Mouse (Mus musculus): Measurements from ENCODE around the gene Entpd6. TPM values are rescaled to one million over a fixed set of nuclear protein-coding genes. Genes with fewer than 3 reads are reported as not detected.
A peak's percentile ranks its signal among the peaks of the same experiment; 100 is the strongest.

Gene Entpd6
- polyA plus RNA-seq, 1 experiment from 2014 or later, result 30.5 TPM

DNA sequence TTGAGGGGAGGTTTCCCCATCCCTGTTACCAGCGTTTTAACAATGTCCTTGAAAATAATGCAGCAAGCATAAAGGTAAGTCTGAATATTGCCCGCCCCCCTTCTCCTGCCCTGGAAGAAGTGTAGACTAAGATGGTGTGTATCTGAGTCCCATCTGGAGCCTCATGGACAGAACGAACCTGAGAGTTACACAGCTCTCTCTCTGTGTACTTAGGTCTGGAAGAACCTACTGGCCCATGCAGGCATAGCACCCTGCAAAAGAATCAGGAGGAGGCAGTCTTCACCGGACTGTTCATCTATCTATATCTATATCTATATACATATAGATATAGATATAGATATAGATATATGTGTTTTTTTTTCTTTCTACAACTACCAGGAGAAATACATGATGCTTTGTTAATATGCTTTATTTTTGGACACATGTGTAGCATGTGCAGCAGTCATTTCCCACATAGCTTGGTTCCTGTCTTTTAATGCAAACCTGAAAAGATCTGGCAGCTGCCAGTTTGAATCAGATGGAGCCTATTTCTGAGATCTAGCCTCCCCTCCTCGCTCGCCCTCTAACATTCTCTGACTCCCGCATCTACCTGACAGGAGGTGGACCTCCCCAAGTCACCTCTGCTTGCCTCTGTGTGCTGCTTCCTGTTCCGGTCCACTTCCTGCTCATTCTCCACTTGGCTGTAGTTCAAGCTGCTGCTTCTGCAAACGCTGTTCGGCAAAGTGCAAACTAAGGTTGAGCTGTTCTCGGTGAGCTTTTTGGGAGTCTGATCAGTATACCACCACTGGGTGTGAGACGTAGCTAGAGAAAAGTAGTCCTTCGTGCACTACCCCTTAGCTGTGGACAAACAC is 1.5 kb downstream of the Entpd6 start:
- no peaks in the 10 kb centered on the region for H3K9me3 ChIP-seq (ENCODE audit: control insufficient read depth, low read length)
- H3K9ac ChIP-seq (ENCODE audit: low read length), result no peak overlapping the region
- ATAC-seq (replicated peaks; ENCODE audit: low FRiP score, low TSS enrichment, low read depth) (no peak), DNase-seq (ENCODE audit: low spot score) (no peak)
- no peaks in the 10 kb centered on the region for H3K27me3 ChIP-seq (replicated peaks; ENCODE audit: control insufficient read depth, insufficient read depth, low read length)
- no peak overlapping the region for H3K4me3 ChIP-seq (ENCODE audit: low read depth, low read length)
- no peak overlapping the region for H3K27ac ChIP-seq (ENCODE audit: low read depth)
- H3K36me3 ChIP-seq (ENCODE audit: control insufficient read depth, insufficient read depth, low read length), result peaks cover 10% of the 10 kb centered on the region; the same call in 1 of the 2 replicates
- 69% methylated on average over 13 of the region's 13 CpGs for WGBS
- H3K4me1 ChIP-seq (replicated peaks; ENCODE audit: control insufficient read depth, insufficient read depth, low read length), result peaks cover 12% of the 10 kb centered on the region
- peak overlapping the region; percentile 94 for H3K4me2 ChIP-seq (ENCODE audit: low read length)

DNA sequence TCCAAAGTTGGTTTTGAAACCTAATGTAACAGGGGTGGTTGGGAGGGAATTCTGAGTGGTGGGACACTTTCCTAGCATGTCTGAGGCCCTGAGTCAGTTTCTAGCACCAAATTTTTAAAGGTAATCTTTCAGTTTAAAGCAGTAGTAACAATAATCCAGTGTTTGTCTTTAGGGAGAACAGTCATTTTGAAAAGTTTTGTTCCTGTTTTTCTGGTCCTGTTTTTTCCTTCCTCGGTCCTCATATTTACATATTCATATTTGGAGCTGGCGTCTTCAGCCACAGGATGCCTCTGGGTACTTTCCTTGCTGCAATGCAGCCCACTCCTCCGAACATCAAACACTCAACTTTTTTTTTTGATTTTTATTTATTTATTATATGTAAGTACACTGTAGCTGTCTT is 6.2 kb downstream of the Entpd6 start:
- 87% methylated on average over 3 of the region's 3 CpGs for WGBS
- DNase-seq (ENCODE audit: low spot score), result no peak
- Histone ChIP-seq H3K9me3 (ENCODE audit: control insufficient read depth, low read length) (no peaks in the 10 kb centered on the region), H3K9ac (ENCODE audit: low read length) (no peak overlapping the region), H3K27me3 (replicated peaks; ENCODE audit: control insufficient read depth, insufficient read depth, low read length) (no peaks in the 10 kb centered on the region), H3K27ac (ENCODE audit: low read depth) (no peak overlapping the region), H3K4me3 (ENCODE audit: low read depth, low read length) (no peak overlapping the region), H3K4me1 (replicated peaks; ENCODE audit: control insufficient read depth, insufficient read depth, low read length) (peaks cover 5% of the 10 kb centered on the region), H3K4me2 (ENCODE audit: low read length) (no peak overlapping the region), H3K36me3 (ENCODE audit: control insufficient read depth, insufficient read depth, low read length) (peaks cover 42% of the 10 kb centered on the region)
- ATAC-seq (replicated peaks; ENCODE audit: low FRiP score, low TSS enrichment, low read depth), result no peak

DNA sequence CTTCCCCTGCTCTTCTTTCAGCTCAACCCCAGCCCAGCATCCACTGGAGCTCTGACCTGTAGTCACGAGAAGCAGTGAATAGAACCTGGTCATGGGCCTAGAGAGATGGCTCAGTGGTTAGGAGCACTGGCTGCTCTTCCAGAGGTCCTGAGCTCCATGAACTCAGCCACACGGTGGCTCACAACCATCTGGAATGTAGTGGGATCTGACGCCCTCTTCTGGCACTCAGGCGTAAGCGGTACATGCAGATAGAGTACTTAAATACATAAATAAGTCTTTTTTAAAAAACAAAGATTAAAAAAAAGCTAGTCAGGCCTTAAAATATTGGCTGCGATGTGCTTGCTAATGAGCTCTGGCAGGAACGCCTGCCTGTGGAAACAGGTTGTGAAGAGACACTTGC is 12.6 kb downstream of the Entpd6 start:
- no peaks in the 10 kb centered on the region for H3K9me3 ChIP-seq (ENCODE audit: control insufficient read depth, low read length)
- no peak overlapping the region for H3K4me2 ChIP-seq (ENCODE audit: low read length)
- H3K36me3 ChIP-seq (ENCODE audit: control insufficient read depth, insufficient read depth, low read length), result peaks cover 62% of the 10 kb centered on the region
- H3K9ac ChIP-seq (ENCODE audit: low read length), result no peak overlapping the region
- no peaks in the 10 kb centered on the region for H3K4me1 ChIP-seq (replicated peaks; ENCODE audit: control insufficient read depth, insufficient read depth, low read length)
- ATAC-seq (replicated peaks; ENCODE audit: low FRiP score, low TSS enrichment, low read depth) (no peak), DNase-seq (ENCODE audit: low spot score) (no peak)
- H3K4me3 ChIP-seq (ENCODE audit: low read depth, low read length), result no peak overlapping the region
- WGBS, result 86% methylated on average over 7 of the region's 7 CpGs
- H3K27ac ChIP-seq (ENCODE audit: low read depth), result no peak overlapping the region
- H3K27me3 ChIP-seq (replicated peaks; ENCODE audit: control insufficient read depth, insufficient read depth, low read length), result no peaks in the 10 kb centered on the region

DNA sequence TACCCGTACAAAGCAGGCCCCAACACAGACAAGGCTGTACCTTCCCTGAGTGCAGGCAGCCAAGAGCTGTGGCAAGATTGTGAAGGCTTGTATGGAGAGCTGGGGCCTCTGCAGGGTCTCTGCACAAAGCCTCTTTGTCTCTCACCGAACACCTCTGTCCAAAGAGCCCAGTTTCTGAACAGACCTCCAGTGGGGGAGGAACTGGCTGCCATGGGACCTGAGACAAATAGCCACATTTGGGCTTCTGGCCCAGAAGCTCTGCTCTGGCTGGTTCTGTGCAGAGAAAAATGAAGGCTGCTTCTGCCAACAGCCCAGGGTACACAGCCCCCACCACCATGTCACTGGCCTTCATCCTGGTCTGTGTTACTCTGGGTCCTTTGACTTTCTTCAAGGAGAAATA is 16.8 kb downstream of the Entpd6 start:
- Histone ChIP-seq H3K4me2 (ENCODE audit: low read length) (no peak overlapping the region), H3K36me3 (ENCODE audit: control insufficient read depth, insufficient read depth, low read length) (peaks cover 56% of the 10 kb centered on the region), H3K9me3 (ENCODE audit: control insufficient read depth, low read length) (no peaks in the 10 kb centered on the region), H3K27me3 (replicated peaks; ENCODE audit: control insufficient read depth, insufficient read depth, low read length) (no peaks in the 10 kb centered on the region), H3K4me1 (replicated peaks; ENCODE audit: control insufficient read depth, insufficient read depth, low read length) (peaks cover 4% of the 10 kb centered on the region; the same call in 1 of the 2 replicates), H3K27ac (ENCODE audit: low read depth) (no peak overlapping the region), H3K4me3 (ENCODE audit: low read depth, low read length) (no peak overlapping the region), H3K9ac (ENCODE audit: low read length) (no peak overlapping the region)
- WGBS, result 64% methylated on average over 2 of the region's 2 CpGs
- DNase-seq (ENCODE audit: low spot score) (no peak), ATAC-seq (replicated peaks; ENCODE audit: low FRiP score, low TSS enrichment, low read depth) (no peak)

DNA sequence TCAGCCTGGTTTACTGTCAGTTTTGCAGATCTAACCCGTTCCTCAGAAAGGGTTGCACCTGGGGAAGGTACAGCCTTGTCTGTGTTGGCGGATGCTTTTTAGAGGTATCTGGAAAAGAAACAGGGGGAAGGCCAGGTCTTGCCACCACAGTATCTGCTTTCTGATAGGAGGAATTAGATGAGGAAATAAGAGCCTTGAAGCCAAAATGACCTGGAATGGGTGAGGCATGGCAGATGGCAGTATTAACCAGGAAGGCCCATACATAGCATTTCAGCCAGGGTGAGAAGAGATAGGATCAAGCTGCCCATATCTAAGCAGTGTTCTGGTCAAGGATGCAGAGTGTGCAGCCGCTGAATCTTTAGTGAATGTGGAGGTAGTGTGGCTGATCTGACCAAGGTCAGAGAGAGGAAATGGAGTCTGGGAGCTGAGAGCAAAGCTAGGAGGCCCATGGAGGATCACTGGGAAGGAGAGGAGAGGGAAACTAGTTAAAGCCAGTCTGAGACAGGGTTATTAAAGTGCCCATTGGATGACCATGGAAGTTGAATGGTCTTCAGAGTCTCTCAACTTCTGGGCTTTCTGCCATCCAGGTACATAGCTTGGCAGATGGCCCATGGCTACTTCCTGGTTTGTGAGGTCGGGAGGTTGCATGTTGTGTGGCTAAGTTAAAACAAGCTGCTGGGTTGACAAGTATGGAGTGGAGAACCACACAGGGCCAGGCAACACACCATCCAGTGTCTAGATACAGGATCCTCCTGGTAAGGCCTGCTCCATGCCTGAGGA is 17.4 kb downstream of the Entpd6 start:
- peaks cover 49% of the 10 kb centered on the region for H3K36me3 ChIP-seq (ENCODE audit: control insufficient read depth, insufficient read depth, low read length)
- no peak overlapping the region for H3K27ac ChIP-seq (ENCODE audit: low read depth)
- H3K9me3 ChIP-seq (ENCODE audit: control insufficient read depth, low read length), result no peaks in the 10 kb centered on the region
- no peak for ATAC-seq (replicated peaks; ENCODE audit: low FRiP score, low TSS enrichment, low read depth)
- no peak overlapping the region for H3K4me3 ChIP-seq (ENCODE audit: low read depth, low read length)
- H3K9ac ChIP-seq (ENCODE audit: low read length), result no peak overlapping the region
- no peak for DNase-seq (ENCODE audit: low spot score)
- no peak overlapping the region for H3K4me2 ChIP-seq (ENCODE audit: low read length)
- no peaks in the 10 kb centered on the region for H3K27me3 ChIP-seq (replicated peaks; ENCODE audit: control insufficient read depth, insufficient read depth, low read length)
- H3K4me1 ChIP-seq (replicated peaks; ENCODE audit: control insufficient read depth, insufficient read depth, low read length), result peaks cover 5% of the 10 kb centered on the region; the same call in 1 of the 2 replicates
- WGBS, result 84% methylated on average over 4 of the region's 4 CpGs

DNA sequence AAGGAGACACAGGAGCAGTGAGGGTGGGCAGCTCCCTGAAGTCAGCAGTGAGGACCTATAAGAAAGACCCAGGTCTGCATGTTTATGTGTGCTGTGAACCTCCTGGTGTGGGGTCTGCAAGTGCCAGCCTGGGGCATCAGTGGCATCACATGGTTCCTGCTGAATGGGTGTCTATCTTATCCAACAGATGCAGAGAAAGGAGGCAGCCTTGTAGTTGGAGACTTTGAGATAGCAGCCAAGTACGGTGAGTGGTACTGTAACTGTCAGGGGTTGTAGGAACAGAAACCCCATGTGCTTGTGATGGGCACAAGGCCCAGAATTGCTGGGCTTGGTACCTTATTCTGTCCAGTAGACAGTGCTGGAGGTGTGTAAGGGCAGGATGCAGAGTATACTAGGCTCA is 19.8 kb downstream of the Entpd6 start:
- DNase-seq (ENCODE audit: low spot score) (no peak), ATAC-seq (replicated peaks; ENCODE audit: low FRiP score, low TSS enrichment, low read depth) (no peak)
- WGBS, result 100% methylated on average over 1 of the region's 1 CpGs
- Histone ChIP-seq H3K36me3 (ENCODE audit: control insufficient read depth, insufficient read depth, low read length) (peaks cover 33% of the 10 kb centered on the region; the same call in 1 of the 2 replicates), H3K4me2 (ENCODE audit: low read length) (no peak overlapping the region), H3K27me3 (replicated peaks; ENCODE audit: control insufficient read depth, insufficient read depth, low read length) (no peaks in the 10 kb centered on the region), H3K4me1 (replicated peaks; ENCODE audit: control insufficient read depth, insufficient read depth, low read length) (peaks cover 11% of the 10 kb centered on the region; the same call in 1 of the 2 replicates), H3K9me3 (ENCODE audit: control insufficient read depth, low read length) (no peaks in the 10 kb centered on the region), H3K4me3 (ENCODE audit: low read depth, low read length) (no peak overlapping the region), H3K27ac (ENCODE audit: low read depth) (no peak overlapping the region), H3K9ac (ENCODE audit: low read length) (no peak overlapping the region)

DNA sequence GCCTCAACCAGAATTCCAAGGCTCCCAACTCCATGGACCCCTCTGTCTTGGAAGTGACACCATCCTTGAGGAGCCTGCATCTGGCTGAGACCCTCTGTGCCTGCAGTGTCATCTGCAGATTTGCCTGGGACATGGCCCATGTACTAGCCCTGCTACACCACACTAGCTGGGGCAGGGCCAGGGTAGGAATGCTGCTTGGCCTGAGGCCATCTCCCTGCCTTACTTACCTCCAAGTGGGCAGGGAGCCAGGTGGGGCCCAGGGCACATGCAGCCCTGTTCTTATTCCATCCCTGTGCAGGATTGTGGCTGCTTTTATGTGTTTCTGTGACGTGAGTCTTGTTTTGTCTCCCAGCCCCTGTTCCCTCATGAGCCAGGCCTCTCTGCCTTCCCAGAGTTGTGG is 21.9 kb downstream of the Entpd6 start:
- 42% methylated on average over 1 of the region's 1 CpGs for WGBS
- Histone ChIP-seq H3K9me3 (ENCODE audit: control insufficient read depth, low read length) (no peaks in the 10 kb centered on the region), H3K27me3 (replicated peaks; ENCODE audit: control insufficient read depth, insufficient read depth, low read length) (no peaks in the 10 kb centered on the region), H3K36me3 (ENCODE audit: control insufficient read depth, insufficient read depth, low read length) (peaks cover 25% of the 10 kb centered on the region; the same call in 1 of the 2 replicates), H3K4me2 (ENCODE audit: low read length) (no peak overlapping the region), H3K4me3 (ENCODE audit: low read depth, low read length) (no peak overlapping the region), H3K4me1 (replicated peaks; ENCODE audit: control insufficient read depth, insufficient read depth, low read length) (peaks cover 11% of the 10 kb centered on the region; the same call in 1 of the 2 replicates), H3K27ac (ENCODE audit: low read depth) (peak overlapping the region; percentile 12), H3K9ac (ENCODE audit: low read length) (no peak overlapping the region)
- ATAC-seq (replicated peaks; ENCODE audit: low FRiP score, low TSS enrichment, low read depth) (peak; percentile 47), DNase-seq (ENCODE audit: low spot score) (no peak)

DNA sequence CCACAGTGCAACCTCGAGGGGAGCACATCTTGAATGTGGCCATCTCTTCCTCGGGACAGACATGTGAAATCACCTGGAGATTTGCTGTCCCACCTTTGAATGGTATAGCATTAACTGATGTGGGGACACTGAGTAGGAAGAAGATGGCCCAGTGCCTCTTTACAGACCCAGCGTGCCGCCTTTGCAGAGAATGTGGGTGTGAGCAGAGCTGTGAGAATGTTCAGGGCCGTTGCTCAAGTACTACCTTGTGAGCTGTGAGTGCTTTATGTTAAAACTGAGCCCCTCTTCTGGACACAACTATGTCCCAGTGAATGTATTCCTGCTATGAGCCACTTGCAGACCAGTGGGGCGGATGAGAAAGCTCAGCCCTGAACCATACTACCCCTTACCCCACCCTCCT is 22.3 kb downstream of the Entpd6 start:
- H3K4me3 ChIP-seq (ENCODE audit: low read depth, low read length), result no peak overlapping the region
- ATAC-seq (replicated peaks; ENCODE audit: low FRiP score, low TSS enrichment, low read depth) (no peak), DNase-seq (ENCODE audit: low spot score) (no peak)
- H3K9ac ChIP-seq (ENCODE audit: low read length), result no peak overlapping the region
- peaks cover 22% of the 10 kb centered on the region; the same call in 1 of the 2 replicates for H3K36me3 ChIP-seq (ENCODE audit: control insufficient read depth, insufficient read depth, low read length)
- 64% methylated on average over 6 of the region's 6 CpGs for WGBS
- H3K27ac ChIP-seq (ENCODE audit: low read depth), result peak overlapping the region; percentile 24; the same call in 1 of the 2 replicates
- H3K4me1 ChIP-seq (replicated peaks; ENCODE audit: control insufficient read depth, insufficient read depth, low read length), result peaks cover 11% of the 10 kb centered on the region; the same call in 1 of the 2 replicates
- no peak overlapping the region for H3K4me2 ChIP-seq (ENCODE audit: low read length)
- no peaks in the 10 kb centered on the region for H3K27me3 ChIP-seq (replicated peaks; ENCODE audit: control insufficient read depth, insufficient read depth, low read length)
- H3K9me3 ChIP-seq (ENCODE audit: control insufficient read depth, low read length), result no peaks in the 10 kb centered on the region
